Mouse (Mus musculus) monocyte, adult 2 months (primary cell): ENCODE results near the gene Sprr2b.
"Not testable (repeated sequence)": the region's sequence is repeated elsewhere in the genome, so short reads cannot be mapped to it uniquely, and the experiment has no call there.

Experiments used
- DNase-seq, 2 experiments: peaks; one replicate each; pipeline ENCODE4 v3.0.0; 2022; ENCODE audit warnings: low spot score in 2 of 2, low read depth in 1 of 2

The Sprr2b gene

GRCm38 (mm10) chr3:92316320-92316719, at the start of gene Sprr2b:
Gene Sprr2b, plus strand, starts transcription at chr3:92316620.
- DNase-seq = no peak

- not testable (repeated sequence) for DNase-seq
Observed at GRCm38 (mm10) chr3:92271414-92271985, 44.9 kb upstream of the Sprr2b start.

- DNase-seq = not testable (repeated sequence)
Observed at GRCm38 (mm10) chr3:92273504-92273903, 42.9 kb upstream of the Sprr2b start.

GRCm38 (mm10) chr3:92274018-92274417, 42.4 kb upstream of the Sprr2b start:
- DNase-seq = not testable (repeated sequence)

- DNase-seq = not testable (repeated sequence)
Observed at GRCm38 (mm10) chr3:92279663-92280062, 36.8 kb upstream of the Sprr2b start.

GRCm38 (mm10) chr3:92280963-92281606, 35.3 kb upstream of the Sprr2b start:
- not testable (repeated sequence) for DNase-seq

GRCm38 (mm10) chr3:92285101-92285500, 31.3 kb upstream of the Sprr2b start, which contains the start of gene Sprr2a3:
Gene Sprr2a3, plus strand, starts transcription at chr3:92285417.
- DNase-seq = not testable (repeated sequence)

- not testable (repeated sequence) for DNase-seq
Observed at GRCm38 (mm10) chr3:92288489-92288888, 27.9 kb upstream of the Sprr2b start.

GRCm38 (mm10) chr3:92307406-92307805, 9.0 kb upstream of the Sprr2b start:
- DNase-seq = no peak

- DNase-seq = no peak
Observed at GRCm38 (mm10) chr3:92317384-92317783, 964 bp downstream of the Sprr2b start.

GRCm38 (mm10) chr3:92336278-92336677, 19.9 kb downstream of the Sprr2b start:
- no peak for DNase-seq

GRCm38 (mm10) chr3:92338840-92339239, 22.4 kb downstream of the Sprr2b start, which contains the start of gene Sprr2d:
Gene Sprr2d, plus strand, starts transcription at chr3:92339140.
- no peak for DNase-seq

- no peak for DNase-seq
Observed at GRCm38 (mm10) chr3:92351843-92352242, 35.4 kb downstream of the Sprr2b start, which contains the start of gene Sprr2e. Gene Sprr2e, plus strand, starts transcription at chr3:92352143.

- no peak for DNase-seq
Observed at GRCm38 (mm10) chr3:92361619-92362018, 45.2 kb downstream of the Sprr2b start.

GRCm38 (mm10) chr3:92364887-92365286, 48.5 kb downstream of the Sprr2b start, which contains the start of gene Sprr2f:
Gene Sprr2f, plus strand, starts transcription at chr3:92365187.
- DNase-seq = no peak
